Mouse (Mus musculus): Measurements from ENCODE around the gene Spocd1. TPM values are rescaled to one million over a fixed set of nuclear protein-coding genes. Genes with fewer than 3 reads are reported as not detected.

Spocd1 gene
- total and polyA plus RNA-seq, 2 experiments from 2014 or later = 0.05 TPM; not detected in 1

DNA sequence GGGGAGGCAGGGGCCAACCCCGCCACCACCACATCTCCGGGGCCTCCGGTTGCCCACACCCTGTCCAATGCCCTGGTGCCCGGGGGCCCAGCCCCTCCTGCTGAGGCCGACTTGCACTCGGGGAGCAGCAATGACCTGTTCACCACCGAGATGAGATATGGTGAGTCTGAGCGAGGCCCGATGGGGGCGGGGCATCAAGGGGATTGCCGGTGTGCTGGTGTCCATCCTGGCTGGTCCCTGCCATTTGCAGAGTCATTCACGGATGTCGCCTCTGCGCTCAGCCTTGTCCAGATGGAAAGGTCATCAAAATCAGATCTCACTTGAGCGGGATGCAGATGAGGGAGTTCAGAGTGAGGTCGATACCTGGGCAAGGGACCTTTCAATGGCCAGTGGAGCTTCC is 63.7 kb downstream of the Spocd1 start:
- Histone ChIP-seq H3K4me3 (ENCODE audit: low read depth, low read length) (no peak overlapping the region), H3K36me3 (ENCODE audit: insufficient read depth) (peaks cover 13% of the 10 kb centered on the region), H3K9ac (no peak overlapping the region), H3K4me2 (ENCODE audit: low read depth) (no peak overlapping the region), H3K9me3 (ENCODE audit: low read length) (no peaks in the 10 kb centered on the region), H3K27me3 (ENCODE audit: insufficient read depth, low read length) (no peaks in the 10 kb centered on the region), H3K27ac (ENCODE audit: low read depth, low read length) (no peak overlapping the region), H3K4me1 (ENCODE audit: insufficient read depth) (peaks cover 25% of the 10 kb centered on the region)
- WGBS = 84% methylated on average over 16 of the region's 16 CpGs
- no peak for DNase-seq
- TF ChIP-seq CTCF (IDR thresholded peaks at IDR 0.05; ENCODE audit: low read depth) = no peak
- ATAC-seq = no peak

- Histone ChIP-seq H3K27ac (ENCODE audit: low read depth, low read length) (no peak overlapping the region), H3K4me1 (ENCODE audit: insufficient read depth) (peaks cover 25% of the 10 kb centered on the region), H3K9me3 (ENCODE audit: low read length) (no peaks in the 10 kb centered on the region), H3K9ac (no peak overlapping the region), H3K27me3 (ENCODE audit: insufficient read depth, low read length) (no peaks in the 10 kb centered on the region), H3K36me3 (ENCODE audit: insufficient read depth) (peaks cover 13% of the 10 kb centered on the region), H3K4me2 (ENCODE audit: low read depth) (no peak overlapping the region), H3K4me3 (ENCODE audit: low read depth, low read length) (no peak overlapping the region)
- ATAC-seq (no peak), DNase-seq (no peak)
- 89% methylated on average over 5 of the region's 5 CpGs for WGBS
- TF ChIP-seq CTCF (IDR thresholded peaks at IDR 0.05; ENCODE audit: low read depth) = no peak
Observed at GRCm38 (mm10) chr4:129993213-129993612, 64.2 kb downstream of the Spocd1 start.

- 75% methylated on average over 16 of the region's 16 CpGs for WGBS
- peak overlapping the region; percentile 74 for H3K27ac ChIP-seq (ENCODE audit: low read depth, low read length)
- H3K36me3 ChIP-seq (ENCODE audit: insufficient read depth) = peaks cover 20% of the 10 kb centered on the region
- H3K9me3 ChIP-seq (ENCODE audit: low read length) = no peaks in the 10 kb centered on the region
- 0 out of 2 replicates have a peak overlapping the region, but pooled peaks have one; percentile 10 for H3K9ac ChIP-seq
- H3K4me1 ChIP-seq (ENCODE audit: insufficient read depth) = peaks cover 24% of the 10 kb centered on the region
- peak; percentile 46 for ATAC-seq
- peak; percentile 59 for DNase-seq
- no peak overlapping the region for H3K4me2 ChIP-seq (ENCODE audit: low read depth)
- H3K27me3 ChIP-seq (ENCODE audit: insufficient read depth, low read length) = no peaks in the 10 kb centered on the region
- TF ChIP-seq CTCF (IDR thresholded peaks at IDR 0.05; ENCODE audit: low read depth) = no peak
- H3K4me3 ChIP-seq (ENCODE audit: low read depth, low read length) = no peak overlapping the region
Observed at GRCm38 (mm10) chr4:129993944-129994695, 65.1 kb downstream of the Spocd1 start.

DNA sequence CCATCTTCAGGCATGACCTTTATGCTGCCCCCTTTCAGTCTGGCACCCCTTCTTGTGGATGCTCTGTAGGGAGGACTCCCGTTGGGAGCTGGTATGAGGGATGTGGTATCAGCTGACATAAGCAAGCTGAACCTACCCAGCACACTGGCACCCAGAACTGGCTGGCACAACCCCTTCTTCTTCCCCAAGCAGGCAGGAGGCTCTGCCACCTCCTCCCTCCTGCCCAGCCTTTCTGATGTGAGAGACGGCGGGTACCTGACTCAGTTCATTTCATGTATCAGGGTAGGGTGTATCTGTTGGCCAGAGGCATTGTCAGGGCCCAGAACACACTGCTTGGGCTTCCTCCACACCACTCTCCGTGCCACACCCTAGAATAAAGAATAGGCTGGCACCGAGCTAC is 65.7 kb downstream of the Spocd1 start:
- 71% methylated on average over 5 of the region's 5 CpGs for WGBS
- Histone ChIP-seq H3K27me3 (ENCODE audit: insufficient read depth, low read length) (no peaks in the 10 kb centered on the region), H3K36me3 (ENCODE audit: insufficient read depth) (peaks cover 20% of the 10 kb centered on the region), H3K4me2 (ENCODE audit: low read depth) (no peak overlapping the region), H3K9me3 (ENCODE audit: low read length) (no peaks in the 10 kb centered on the region), H3K4me1 (ENCODE audit: insufficient read depth) (peaks cover 23% of the 10 kb centered on the region), H3K4me3 (ENCODE audit: low read depth, low read length) (no peak overlapping the region), H3K9ac (peak overlapping the region; percentile 10; the same call in 1 of the 2 replicates), H3K27ac (ENCODE audit: low read depth, low read length) (peak overlapping the region; percentile 74)
- DNase-seq (no peak), ATAC-seq (no peak)
- TF ChIP-seq CTCF (IDR thresholded peaks at IDR 0.05; ENCODE audit: low read depth) = no peak

GRCm38 (mm10) chr4:129995255-129995654 is 66.2 kb downstream of the Spocd1 start:
- H3K9ac ChIP-seq = peak overlapping the region; percentile 10; the same call in 1 of the 2 replicates
- WGBS = 65% methylated on average over 8 of the region's 8 CpGs
- H3K36me3 ChIP-seq (ENCODE audit: insufficient read depth) = peaks cover 23% of the 10 kb centered on the region
- no peak overlapping the region for H3K4me2 ChIP-seq (ENCODE audit: low read depth)
- H3K4me3 ChIP-seq (ENCODE audit: low read depth, low read length) = no peak overlapping the region
- DNase-seq (peak; percentile 43), ATAC-seq (peak; percentile 28; the same call in 1 of the 2 replicates)
- no peaks in the 10 kb centered on the region for H3K27me3 ChIP-seq (ENCODE audit: insufficient read depth, low read length)
- peak overlapping the region; percentile 74 for H3K27ac ChIP-seq (ENCODE audit: low read depth, low read length)
- no peak for TF ChIP-seq CTCF (IDR thresholded peaks at IDR 0.05; ENCODE audit: low read depth)
- peaks cover 23% of the 10 kb centered on the region for H3K4me1 ChIP-seq (ENCODE audit: insufficient read depth)
- no peaks in the 10 kb centered on the region for H3K9me3 ChIP-seq (ENCODE audit: low read length)

DNA sequence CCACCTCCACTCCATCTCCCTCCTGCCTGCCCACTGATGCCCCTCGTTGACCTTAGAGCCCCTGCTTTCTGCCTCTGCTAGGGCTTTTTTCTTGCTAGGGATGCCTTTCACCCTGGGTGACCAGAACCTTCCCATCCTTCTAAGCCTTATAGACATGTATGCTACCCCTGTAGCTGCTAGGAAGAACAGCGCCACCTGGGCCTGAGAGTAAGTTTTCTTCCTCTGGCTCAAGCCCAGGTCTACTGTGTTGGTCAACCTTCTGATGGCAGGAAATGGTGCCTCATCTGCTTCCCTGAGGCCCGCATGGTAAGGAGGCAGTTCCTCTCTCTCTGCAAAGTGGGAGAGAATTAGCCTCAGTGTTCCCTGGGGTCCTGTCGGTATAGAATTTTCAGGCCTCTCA is 67.0 kb downstream of the Spocd1 start:
- 85% methylated on average over 4 of the region's 4 CpGs for WGBS
- Histone ChIP-seq H3K36me3 (ENCODE audit: insufficient read depth) (peaks cover 23% of the 10 kb centered on the region), H3K4me2 (ENCODE audit: low read depth) (no peak overlapping the region), H3K4me1 (ENCODE audit: insufficient read depth) (peaks cover 23% of the 10 kb centered on the region), H3K9me3 (ENCODE audit: low read length) (no peaks in the 10 kb centered on the region), H3K4me3 (ENCODE audit: low read depth, low read length) (no peak overlapping the region), H3K27me3 (ENCODE audit: insufficient read depth, low read length) (no peaks in the 10 kb centered on the region), H3K27ac (ENCODE audit: low read depth, low read length) (no peak overlapping the region), H3K9ac (no peak overlapping the region)
- ATAC-seq = no peak
- no peak for DNase-seq
- peak; percentile 32; the same call in 1 of the 2 replicates for TF ChIP-seq CTCF (IDR thresholded peaks at IDR 0.05; ENCODE audit: low read depth)

- peaks cover 14% of the 10 kb centered on the region; the same call in 1 of the 2 replicates for H3K36me3 ChIP-seq (ENCODE audit: insufficient read depth)
- 0 out of 2 replicates have a peak overlapping the region, but pooled peaks have one; percentile 21 for H3K27ac ChIP-seq (ENCODE audit: low read depth, low read length)
- no peak for TF ChIP-seq CTCF (IDR thresholded peaks at IDR 0.05; ENCODE audit: low read depth)
- no peaks in the 10 kb centered on the region for H3K27me3 ChIP-seq (ENCODE audit: insufficient read depth, low read length)
- H3K4me2 ChIP-seq (ENCODE audit: low read depth) = no peak overlapping the region
- H3K9ac ChIP-seq = no peak overlapping the region
- DNase-seq = no peak
- WGBS = 71% methylated on average over 11 of the region's 11 CpGs
- H3K4me3 ChIP-seq (ENCODE audit: low read depth, low read length) = no peak overlapping the region
- no peak for ATAC-seq
- no peaks in the 10 kb centered on the region for H3K9me3 ChIP-seq (ENCODE audit: low read length)
- peaks cover 23% of the 10 kb centered on the region for H3K4me1 ChIP-seq (ENCODE audit: insufficient read depth)
Observed at GRCm38 (mm10) chr4:129998124-129998523, 69.1 kb downstream of the Spocd1 start.

All from forebrain, postnatal 0 days (tissue).